Mouse (Mus musculus) forebrain, embryonic 14.5 days (tissue): ENCODE measurements around the gene Syt3. TPM values are rescaled to one million over a fixed set of nuclear protein-coding genes. Genes with fewer than 3 reads are reported as not detected.

ENCODE experiments used
- ATAC-seq: fragments of 200-750 bp; cut with Nextera tagmentation; 2 replicates; pipeline ENCODE4 v1.8.0; 2017; ENCODE audit warnings: mild to moderate bottlenecking, moderate library complexity
- DNase-seq: peaks from one replicate; pipeline ENCODE4 v3.0.0-alpha.2; 2015; ENCODE audit warnings: low spot score
- H3K27ac ChIP-seq: fragments of 300-500 bp; sonication (generic); 2 replicates; pipeline ENCODE4 v1.5.1; 2014; ENCODE audit warnings: low read depth, mild to moderate bottlenecking, control low read depth, low read length, moderate library complexity
- H3K27me3 ChIP-seq: fragments of 300-500 bp; sonication (generic); replicated peaks from 2 replicates; pipeline ENCODE4 v1.6.1; 2014; ENCODE audit warnings: low read length, control low read depth, mixed read lengths; ENCODE audit not compliant: control insufficient read depth, insufficient read depth
- H3K36me3 ChIP-seq: fragments of 300-500 bp; sonication (generic); 2 replicates; pipeline ENCODE4 v1.6.1; 2014; ENCODE audit warnings: low read length, control low read depth; ENCODE audit not compliant: control insufficient read depth, insufficient read depth
- H3K4me1 ChIP-seq: fragments of 300-500 bp; sonication (generic); 2 replicates; pipeline ENCODE4 v1.6.1; 2014; ENCODE audit warnings: antibody characterized with exemption, low read length, control low read depth; ENCODE audit not compliant: control insufficient read depth, insufficient read depth
- H3K4me2 ChIP-seq: fragments of 300-500 bp; sonication (generic); 2 replicates; pipeline ENCODE4 v1.6.1; 2014; ENCODE audit warnings: mild to moderate bottlenecking, control low read depth, low read length
- H3K4me3 ChIP-seq: fragments of 300-500 bp; sonication (generic); 2 replicates; pipeline ENCODE4 v1.5.1; 2014; ENCODE audit warnings: low read depth, low read length, control low read depth
- H3K9ac ChIP-seq: fragments of 300-500 bp; sonication (generic); 2 replicates; pipeline ENCODE4 v1.6.1; 2014; ENCODE audit warnings: mild to moderate bottlenecking, low read length, control low read depth, moderate library complexity
- H3K9me3 ChIP-seq: fragments of 300-500 bp; sonication (generic); replicated peaks from 2 replicates; pipeline ENCODE4 v1.6.1; 2016; ENCODE audit warnings: low read length, control low read depth, mixed read lengths; ENCODE audit not compliant: control insufficient read depth
- WGBS: fragments of 180-500 bp; shearing (Covaris S2); extraction: QIAGEN DNeasy Blood & Tissue Kit; methylation state at CpG from one replicate; pipeline ENCODE4 v1.1.7; 2014; 5-methylcytosine and 5-hydroxymethylcytosine counted together
- polyA plus RNA-seq: library from polyadenylated mRNA; unstranded; fragments of >200 nt; fragmentation: Nextera tagmentation; extraction: Ambion mirVana; gene quantifications from 2 replicates; pipeline ENCODE4 v1.2.1, GENCODE M21; 2014

Syt3 gene
- polyA plus RNA-seq, 1 experiment from 2014 or later = 19.0 TPM

- Histone ChIP-seq H3K4me1 (no peaks in the 10 kb centered on the region), H3K36me3 (peaks cover 26% of the 10 kb centered on the region), H3K27ac (no peak overlapping the region), H3K27me3 (peaks cover 9% of the 10 kb centered on the region), H3K9me3 (no peaks in the 10 kb centered on the region), H3K4me2 (no peak overlapping the region), H3K4me3 (no peak overlapping the region), H3K9ac (no peak overlapping the region)
- WGBS = 72% methylated on average over 5 of the region's 5 CpGs
- DNase-seq = no peak
- ATAC-seq = no peak
Measured at GRCm38 (mm10) chr7:44341714-44342113, 42.2 kb upstream of the Syt3 start.

DNA sequence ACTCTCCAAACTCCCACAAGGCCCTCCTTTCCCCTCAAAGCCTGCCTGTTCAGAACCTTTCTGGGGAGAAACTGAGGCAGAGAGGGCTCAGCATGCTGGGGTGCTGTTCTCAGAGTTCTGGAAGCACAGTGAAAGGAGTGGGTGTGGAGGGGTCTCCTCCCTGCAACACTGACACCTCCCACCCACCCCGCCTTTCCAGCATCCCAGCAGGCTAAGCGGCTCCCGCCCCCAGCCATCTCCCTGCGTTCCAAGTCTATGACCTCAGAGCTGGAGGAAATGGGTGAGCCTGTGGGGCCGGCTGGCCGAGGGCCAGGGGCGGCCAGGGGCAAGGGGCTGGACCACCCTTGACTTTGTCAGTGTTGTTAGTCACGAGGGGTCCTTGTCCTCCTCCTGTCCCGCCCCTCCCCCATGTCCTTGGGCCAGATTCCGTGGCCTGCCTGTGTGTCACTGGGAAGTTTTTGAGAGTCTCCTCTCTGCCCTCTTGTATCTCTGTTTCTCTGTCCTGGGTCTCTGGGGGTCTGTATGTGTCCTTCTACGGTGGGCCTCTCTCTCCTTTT, 40.4 kb upstream of the Syt3 start:
- no peak overlapping the region for H3K9ac ChIP-seq
- ATAC-seq = no peak
- 34% methylated on average over 11 of the region's 11 CpGs for WGBS
- H3K4me2 ChIP-seq = no peak overlapping the region
- H3K36me3 ChIP-seq = peaks cover 35% of the 10 kb centered on the region
- H3K4me3 ChIP-seq = no peak overlapping the region
- no peaks in the 10 kb centered on the region for H3K4me1 ChIP-seq
- no peak for DNase-seq
- no peaks in the 10 kb centered on the region for H3K9me3 ChIP-seq
- no peaks in the 10 kb centered on the region; the same call in 1 of the 2 replicates for H3K27me3 ChIP-seq
- no peak overlapping the region for H3K27ac ChIP-seq

- ATAC-seq (no peak), DNase-seq (no peak)
- WGBS = 81% methylated on average over 12 of the region's 12 CpGs
- Histone ChIP-seq H3K4me1 (no peaks in the 10 kb centered on the region), H3K4me2 (no peak overlapping the region), H3K27ac (no peak overlapping the region), H3K4me3 (no peak overlapping the region), H3K27me3 (peaks cover 3% of the 10 kb centered on the region), H3K36me3 (peaks cover 38% of the 10 kb centered on the region), H3K9ac (no peak overlapping the region), H3K9me3 (no peaks in the 10 kb centered on the region)
Measured at GRCm38 (mm10) chr7:44344622-44345021, 39.3 kb upstream of the Syt3 start.

GRCm38 (mm10) chr7:44349043-44349442, 34.9 kb upstream of the Syt3 start:
- Histone ChIP-seq H3K9me3 (no peaks in the 10 kb centered on the region), H3K36me3 (peaks cover 40% of the 10 kb centered on the region), H3K27ac (no peak overlapping the region), H3K4me1 (peaks cover 7% of the 10 kb centered on the region), H3K9ac (no peak overlapping the region), H3K27me3 (peaks cover 39% of the 10 kb centered on the region), H3K4me3 (no peak overlapping the region), H3K4me2 (no peak overlapping the region)
- 23% methylated on average over 3 of the region's 3 CpGs for WGBS
- ATAC-seq = no peak
- DNase-seq = no peak

DNA sequence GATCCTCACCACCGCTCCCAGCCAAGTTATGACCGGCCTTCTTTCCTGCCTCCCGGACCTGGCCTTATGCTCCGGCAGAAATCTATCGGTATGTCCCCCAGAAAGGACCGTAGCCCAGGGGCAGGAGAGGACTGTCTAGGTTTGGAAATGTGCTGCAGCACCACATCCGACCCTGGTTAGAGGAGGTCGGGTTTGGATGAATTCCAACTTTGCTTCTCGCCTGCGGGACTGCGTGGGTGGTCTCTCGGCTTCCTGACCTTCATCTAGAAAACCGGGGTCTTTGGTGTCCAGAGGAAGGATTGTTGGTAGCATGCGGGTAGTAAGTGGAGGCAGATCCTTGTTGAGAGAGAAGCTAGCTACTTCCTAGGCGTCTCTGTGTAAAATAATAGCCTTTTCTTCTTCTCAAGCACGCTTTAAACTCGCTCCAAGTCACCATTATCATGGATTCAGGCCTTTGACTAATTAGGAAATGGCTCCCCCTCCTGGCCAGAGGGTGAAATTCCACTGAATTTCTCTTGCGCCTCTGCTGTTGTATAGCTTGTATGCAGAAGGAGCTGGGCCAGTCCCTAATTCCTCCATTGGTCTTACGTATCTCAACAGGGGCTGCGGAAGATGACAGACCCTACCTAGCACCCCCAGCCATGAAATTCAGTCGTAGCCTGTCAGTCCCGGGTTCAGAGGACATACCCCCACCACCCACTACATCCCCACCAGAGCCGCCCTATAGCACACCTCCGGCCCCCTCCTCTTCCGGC, 32.8 kb upstream of the Syt3 start:
- Histone ChIP-seq H3K9ac (peak overlapping the region; percentile 48), H3K9me3 (no peaks in the 10 kb centered on the region), H3K27me3 (peaks cover 59% of the 10 kb centered on the region), H3K4me3 (peak overlapping the region; percentile 11; the same call in 1 of the 2 replicates), H3K36me3 (peaks cover 26% of the 10 kb centered on the region), H3K27ac (no peak overlapping the region), H3K4me1 (peaks cover 7% of the 10 kb centered on the region), H3K4me2 (peak overlapping the region; percentile 52)
- ATAC-seq = peak; percentile 68
- peak; percentile 96 for DNase-seq
- WGBS = 2% methylated on average over 25 of the region's 25 CpGs

DNA sequence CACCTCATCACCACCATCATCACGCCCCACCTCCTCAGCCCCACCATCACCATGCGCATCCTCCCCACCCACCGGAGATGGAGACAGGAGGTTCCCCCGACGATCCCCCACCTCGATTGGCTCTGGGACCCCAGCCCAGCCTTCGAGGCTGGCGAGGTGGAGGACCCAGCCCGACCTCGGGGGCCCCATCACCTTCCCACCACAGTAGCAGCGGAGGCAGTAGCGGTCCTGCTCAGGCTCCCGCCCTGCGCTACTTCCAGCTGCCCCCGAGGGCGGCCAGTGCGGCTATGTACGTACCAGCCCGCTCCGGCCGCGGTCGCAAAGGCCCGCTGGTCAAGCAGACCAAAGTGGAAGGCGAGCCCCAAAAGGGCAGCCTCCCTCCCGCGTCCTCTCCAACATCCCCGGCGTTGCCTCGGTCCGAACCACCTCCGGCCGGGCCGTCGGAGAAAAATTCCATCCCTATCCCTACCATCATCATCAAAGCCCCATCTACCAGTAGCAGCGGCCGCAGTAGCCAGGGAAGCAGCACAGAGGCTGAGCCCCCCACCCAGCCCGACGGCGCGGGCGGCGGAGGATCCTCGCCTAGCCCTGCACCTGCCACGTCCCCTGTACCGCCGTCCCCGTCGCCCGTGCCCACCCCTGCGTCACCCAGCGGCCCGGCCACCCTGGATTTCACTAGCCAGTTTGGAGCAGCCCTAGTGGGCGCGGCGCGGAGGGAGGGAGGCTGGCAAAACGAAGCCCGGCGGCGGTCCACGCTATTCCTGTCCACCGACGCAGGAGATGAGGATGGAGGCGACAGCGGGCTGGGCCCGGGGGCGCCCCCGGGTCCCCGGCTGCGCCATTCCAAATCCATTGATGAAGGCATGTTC, 31.8 kb upstream of the Syt3 start:
- no peak overlapping the region for H3K27ac ChIP-seq
- peaks cover 7% of the 10 kb centered on the region for H3K4me1 ChIP-seq
- peak; percentile 24; the same call in 1 of the 2 replicates for ATAC-seq
- peaks cover 69% of the 10 kb centered on the region for H3K27me3 ChIP-seq
- H3K4me3 ChIP-seq = no peak overlapping the region
- no peak overlapping the region for H3K4me2 ChIP-seq
- DNase-seq = no peak
- H3K9ac ChIP-seq = peak overlapping the region; percentile 50
- no peaks in the 10 kb centered on the region for H3K9me3 ChIP-seq
- 3% methylated on average over 69 of the region's 71 CpGs for WGBS
- H3K36me3 ChIP-seq = peaks cover 22% of the 10 kb centered on the region; the same call in 1 of the 2 replicates

DNA sequence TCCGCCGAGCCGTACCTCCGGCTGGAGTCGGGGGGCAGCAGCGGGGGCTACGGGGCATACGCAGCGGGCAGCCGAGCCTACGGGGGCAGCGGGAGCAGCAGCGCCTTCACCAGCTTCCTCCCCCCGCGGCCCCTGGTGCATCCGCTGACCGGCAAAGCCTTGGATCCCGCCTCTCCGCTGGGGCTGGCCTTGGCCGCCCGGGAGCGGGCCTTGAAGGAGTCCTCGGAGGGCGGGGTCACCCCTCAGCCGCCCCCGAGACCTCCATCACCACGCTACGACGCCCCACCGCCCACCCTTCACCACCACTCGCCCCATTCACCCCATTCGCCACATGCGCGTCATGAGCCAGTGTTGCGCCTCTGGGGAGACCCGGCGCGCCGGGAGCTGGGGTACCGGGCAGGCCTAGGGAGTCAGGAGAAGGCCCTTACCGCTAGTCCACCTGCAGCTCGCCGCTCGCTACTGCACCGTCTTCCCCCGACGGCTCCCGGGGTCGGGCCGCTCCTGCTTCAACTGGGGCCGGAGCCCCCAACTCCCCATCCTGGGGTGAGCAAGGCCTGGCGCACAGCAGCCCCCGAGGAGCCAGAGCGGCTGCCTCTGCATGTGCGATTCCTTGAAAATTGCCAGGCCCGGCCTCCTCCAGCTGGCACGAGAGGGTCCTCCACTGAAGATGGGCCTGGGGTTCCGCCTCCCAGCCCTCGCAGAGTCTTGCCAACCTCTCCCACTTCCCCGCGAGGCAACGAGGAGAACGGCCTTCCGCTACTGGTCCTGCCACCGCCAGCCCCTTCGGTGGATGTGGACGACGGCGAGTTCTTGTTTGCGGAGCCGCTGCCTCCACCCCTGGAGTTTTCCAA, 30.9 kb upstream of the Syt3 start:
- DNase-seq = peak; percentile 29
- Histone ChIP-seq H3K27me3 (peaks cover 77% of the 10 kb centered on the region), H3K4me2 (peak overlapping the region; percentile 9; the same call in 1 of the 2 replicates)

More for the DNA sequence above, 30.9 kb upstream of the Syt3 start:
- no peaks in the 10 kb centered on the region for H3K9me3 ChIP-seq
- peaks cover 9% of the 10 kb centered on the region for H3K4me1 ChIP-seq
- H3K9ac ChIP-seq = peak overlapping the region; percentile 50
- WGBS = 2% methylated on average over 57 of the region's 71 CpGs
- H3K4me3 ChIP-seq = no peak overlapping the region; the same call in 1 of the 2 replicates
- H3K36me3 ChIP-seq = peaks cover 15% of the 10 kb centered on the region; the same call in 1 of the 2 replicates
- no peak for ATAC-seq
- no peak overlapping the region for H3K27ac ChIP-seq
